Mouse (Mus musculus) small intestine, adult 2 months (tissue): ENCODE measurements around the gene Atxn2l.

Source experiments
- CTCF ChIP-seq: fragments of 200-500 bp; IDR thresholded peaks from 2 replicates; pipeline ENCODE4 v1.5.1; 2012; ENCODE audit warnings: low read depth, mild to moderate bottlenecking, control low read depth, inconsistent platforms, low read length, moderate library complexity, mixed read lengths; ENCODE audit not compliant: insufficient replicate concordance, insufficient read length; ENCODE audit errors: extremely low read depth
- POLR2A ChIP-seq: fragments of 200-500 bp; IDR thresholded peaks from 2 replicates; pipeline ENCODE4 v1.6.1; 2012; ENCODE audit warnings: low read depth, mild to moderate bottlenecking, control low read depth, inconsistent platforms, low read length, moderate library complexity

DNA sequence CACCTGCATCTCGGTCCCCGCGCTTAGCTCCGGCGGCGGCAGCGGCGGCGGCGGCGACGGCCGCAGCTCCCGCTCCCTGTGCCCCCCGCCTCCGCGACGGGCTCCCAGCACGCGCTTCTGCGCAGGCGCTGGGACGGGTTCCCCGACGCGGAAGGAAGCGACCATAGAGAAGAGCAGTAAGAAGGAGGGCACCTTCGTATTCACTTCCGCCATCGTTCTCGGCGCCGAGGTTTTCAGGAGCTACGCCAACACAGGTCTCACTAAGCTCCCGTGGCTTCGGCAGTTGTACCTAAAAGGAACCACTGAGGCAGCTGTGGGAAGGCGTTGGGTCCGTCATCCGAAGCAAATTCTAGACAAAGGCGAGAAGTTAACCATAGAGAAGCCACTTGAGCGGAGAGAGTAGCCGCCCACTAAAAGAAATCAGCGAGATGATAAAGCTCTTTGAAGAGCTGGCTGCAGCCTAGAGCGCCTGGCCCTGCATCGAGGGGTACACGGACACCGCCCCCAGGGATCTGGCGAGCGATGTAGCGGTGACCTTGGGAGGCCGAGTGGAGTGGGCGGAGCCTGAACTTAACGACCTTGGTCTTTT, 28.1 kb downstream of the Atxn2l start, which contains the start of gene Sh2b1:
- TF ChIP-seq CTCF (peak; percentile 31; the same call in 1 of the 2 replicates), POLR2A (peak; percentile 65; the same call in 1 of the 2 replicates)
